Mouse (Mus musculus): Measurements from ENCODE around the gene Traip. TPM values are rescaled to one million over a fixed set of nuclear protein-coding genes. Genes with fewer than 3 reads are reported as not detected.
A peak's percentile ranks its signal among the peaks of the same experiment; 100 is the strongest.
"Not testable (repeated sequence)": the region's sequence is repeated elsewhere in the genome, so short reads cannot be mapped to it uniquely, and the experiment has no call there.

Gene Traip
- total RNA-seq, 2 experiments from 2014 or later = 19.4 to 24.0 TPM

DNA sequence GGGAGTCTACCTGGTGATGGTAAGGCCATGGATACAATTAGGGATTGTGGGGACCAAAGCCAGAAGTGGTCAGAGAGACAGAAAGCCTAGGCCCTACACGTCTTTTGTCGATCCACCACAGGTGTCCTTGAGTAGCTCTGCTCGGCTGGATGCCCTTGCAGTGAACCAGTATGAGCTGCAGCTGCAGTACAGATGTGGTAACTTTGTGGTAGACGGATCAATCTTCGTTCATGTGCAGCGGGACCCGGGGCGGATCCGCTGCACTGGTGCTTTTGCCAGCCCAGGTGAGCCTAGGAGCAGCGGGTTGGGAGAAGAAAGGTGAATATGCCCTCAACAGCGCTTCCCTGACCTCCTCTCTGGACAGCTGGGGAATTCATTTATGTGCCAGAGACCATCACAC lies 43.1 kb downstream of the Traip start:
- ATAC-seq (replicated peaks; ENCODE audit: poor library complexity, severe bottlenecking) = no peak

DNA sequence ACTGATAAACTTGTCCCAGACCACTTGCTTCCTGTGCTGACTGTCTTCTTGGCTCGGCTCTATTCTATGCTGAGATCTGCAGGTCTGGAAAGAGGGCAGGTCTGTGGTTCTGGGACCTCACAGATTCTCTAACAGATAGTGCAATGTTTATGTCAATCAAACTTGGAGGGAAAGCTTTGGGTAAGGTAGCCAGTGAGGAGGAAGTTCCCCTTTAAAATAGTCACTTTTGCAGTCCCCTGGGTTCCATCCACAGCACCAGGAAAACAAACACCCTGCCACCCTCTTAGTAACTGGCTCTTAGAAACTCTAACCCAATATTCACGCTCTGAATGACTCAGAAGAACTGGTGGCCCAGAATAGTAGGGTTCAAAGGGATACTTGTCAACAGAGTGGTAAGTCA lies 44.5 kb downstream of the Traip start:
- ATAC-seq (replicated peaks; ENCODE audit: poor library complexity, severe bottlenecking) = peak; percentile 52; the same call in 1 of the 2 replicates

DNA sequence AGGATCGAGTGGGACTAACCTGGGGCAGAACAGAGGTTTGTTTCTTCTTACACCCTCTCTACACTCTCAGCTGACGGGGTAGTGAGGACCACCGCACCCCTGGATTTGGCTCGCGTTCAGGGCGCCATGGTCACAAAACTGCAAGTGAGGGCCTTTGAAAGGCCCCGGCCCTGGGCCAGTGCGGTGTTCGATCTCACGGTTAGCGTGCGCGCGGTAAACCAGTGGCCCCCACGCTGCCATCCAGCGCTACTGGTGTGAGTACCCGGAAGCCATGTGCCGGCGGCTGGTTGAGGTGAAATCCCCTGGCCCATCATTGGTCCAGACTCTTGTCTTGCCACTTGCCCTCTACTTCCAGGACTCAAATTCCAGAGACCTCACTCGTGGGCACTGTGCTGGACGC lies 45.6 kb downstream of the Traip start:
- no peak for ATAC-seq (replicated peaks; ENCODE audit: poor library complexity, severe bottlenecking)

DNA sequence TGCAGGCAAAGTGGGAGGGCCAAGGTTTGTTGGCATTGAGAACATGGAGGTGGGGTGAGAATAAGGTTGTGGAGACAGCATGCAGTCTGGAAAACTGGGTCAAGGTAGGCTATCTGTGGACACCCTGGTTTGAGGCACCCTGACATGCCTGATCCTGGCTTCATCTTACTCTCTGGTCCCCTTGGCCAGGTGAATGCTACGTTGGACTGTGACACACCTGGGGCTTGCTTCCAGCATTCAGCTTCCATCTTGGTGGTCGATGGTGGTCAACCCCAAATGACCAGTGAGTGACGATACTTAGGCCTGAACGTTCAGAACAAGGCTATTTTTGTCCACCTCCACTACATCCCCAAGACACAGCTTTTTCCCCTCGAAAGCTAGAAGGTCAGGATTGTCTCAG lies 46.1 kb downstream of the Traip start, which contains the start of gene Gm20662:
TSS of gene Gm20662 (plus strand) at position 301 of the 400 bp plus-strand sequence.
- ATAC-seq (replicated peaks; ENCODE audit: poor library complexity, severe bottlenecking) = no peak

DNA sequence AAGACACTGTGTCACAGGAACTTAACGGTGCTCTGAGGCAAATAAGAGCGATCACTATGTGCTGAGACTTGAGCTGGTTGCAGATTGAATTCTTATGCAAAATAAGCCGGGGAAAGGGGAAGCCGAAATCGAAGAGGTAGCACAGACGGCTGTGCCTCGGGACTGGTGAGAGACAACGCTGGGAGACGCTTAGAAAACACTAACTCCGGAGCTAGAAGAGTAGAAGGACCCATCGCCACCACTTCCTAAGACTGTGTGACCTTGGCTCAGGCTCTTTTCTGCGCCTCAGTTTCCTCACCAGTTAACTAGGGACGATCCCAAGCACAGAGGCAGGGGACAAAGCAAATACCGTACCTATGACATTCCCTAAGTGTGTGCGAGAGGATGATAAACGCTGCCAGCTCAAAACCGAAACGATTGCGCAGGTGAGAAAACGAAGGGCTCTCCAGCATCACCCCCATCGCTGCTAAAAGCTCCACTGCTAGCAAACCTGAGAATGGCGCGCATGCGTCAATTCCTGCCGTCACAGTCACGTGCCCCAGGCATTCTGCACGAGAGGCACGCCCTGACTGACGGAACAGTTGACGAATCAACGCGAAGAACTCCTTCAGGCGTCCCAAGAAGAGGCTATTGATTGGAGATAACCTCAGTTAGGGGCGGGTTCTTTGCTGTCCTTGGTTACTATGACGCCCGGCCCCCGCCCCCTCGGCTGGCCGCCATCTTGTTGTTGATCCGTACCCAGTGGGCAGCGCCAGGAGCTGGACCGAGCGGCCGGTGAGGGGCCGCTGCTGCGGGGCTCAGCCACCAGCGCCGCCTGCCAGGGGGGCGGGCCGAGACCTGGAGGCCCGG lies 52.2 kb downstream of the Traip start, which contains the start of gene Ip6k1:
TSS of gene Ip6k1 (plus strand) at position 580 of the 849 bp plus-strand sequence.
- ATAC-seq (replicated peaks; ENCODE audit: poor library complexity, severe bottlenecking) = peak; percentile 97

DNA sequence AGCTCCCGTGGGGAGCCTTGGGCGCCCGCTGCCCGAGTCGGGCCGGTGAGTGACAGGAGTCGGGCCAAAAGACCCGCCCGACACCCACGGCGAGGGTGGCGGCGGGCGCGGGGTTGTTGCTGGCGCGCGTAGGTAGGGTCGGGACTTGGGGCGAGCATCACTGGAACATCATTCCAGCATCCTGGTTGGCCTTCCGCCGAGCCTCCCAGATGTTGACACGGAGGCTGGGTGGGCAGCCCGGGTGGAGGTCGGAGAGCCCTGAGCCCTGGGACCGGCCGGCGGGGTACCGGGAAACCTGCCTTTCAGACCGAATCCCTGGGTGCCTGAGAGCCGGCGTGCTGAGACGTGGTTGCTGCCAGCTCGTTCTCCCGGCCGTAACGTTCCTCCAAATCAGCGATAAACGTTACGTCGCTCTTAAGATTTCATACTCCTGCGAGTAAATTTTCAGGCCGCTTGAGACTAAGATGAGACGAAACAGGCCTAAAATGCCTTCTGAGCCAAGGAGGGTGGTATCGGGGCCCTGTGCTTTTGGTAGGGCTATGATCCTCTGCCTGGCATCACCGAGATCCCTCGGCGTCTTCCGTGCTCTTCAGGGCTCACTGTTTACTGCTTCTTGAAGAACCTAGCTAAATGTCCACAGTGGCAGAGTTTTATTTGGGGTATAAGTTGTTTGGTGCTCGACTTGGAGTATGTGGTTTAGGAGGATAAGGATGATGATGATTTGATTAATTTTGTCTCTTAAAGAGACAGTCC lies 53.0 kb downstream of the Traip start:
- ATAC-seq (replicated peaks; ENCODE audit: poor library complexity, severe bottlenecking) = 0 out of 2 replicates have a peak, but pooled peaks have one; percentile 0

DNA sequence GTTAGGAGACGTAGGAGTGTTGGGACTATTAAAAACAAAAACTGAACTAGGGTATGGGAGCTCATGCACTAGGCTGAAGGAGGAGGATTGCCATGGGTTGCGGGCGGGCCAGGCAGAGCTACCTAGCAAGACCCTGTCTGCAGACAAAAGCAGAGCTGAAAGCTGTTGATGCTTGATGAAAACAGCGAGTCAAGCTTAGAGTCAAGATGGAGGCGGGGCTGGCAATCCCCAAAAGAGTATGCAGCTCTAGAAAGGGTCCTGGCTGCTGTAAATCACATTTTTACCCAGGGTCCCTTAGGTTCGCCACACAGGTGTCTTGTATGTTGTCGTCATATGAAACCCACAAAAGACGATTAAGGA lies 53.6 kb downstream of the Traip start:
- no peak for ATAC-seq (replicated peaks; ENCODE audit: poor library complexity, severe bottlenecking)

DNA sequence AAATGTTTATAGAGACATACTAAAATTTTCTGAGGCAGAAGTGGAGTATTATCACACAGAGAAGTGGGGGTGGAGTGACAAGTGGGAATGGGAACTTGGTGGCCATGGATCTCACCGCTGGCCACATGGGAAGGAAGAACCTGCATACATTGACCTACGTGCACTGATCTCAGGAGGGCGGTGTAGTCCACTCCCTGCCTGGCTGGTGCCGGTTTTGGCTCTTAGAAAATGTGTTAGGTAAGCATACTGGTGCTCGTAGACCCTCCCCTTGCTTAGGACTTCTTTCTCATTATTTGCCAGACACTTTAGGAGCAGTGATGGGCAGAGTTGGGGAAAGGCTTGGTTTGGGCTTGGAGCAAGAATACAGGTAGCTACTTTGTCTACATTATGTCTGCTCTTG lies 58.1 kb downstream of the Traip start:
- ATAC-seq (replicated peaks; ENCODE audit: poor library complexity, severe bottlenecking) = no peak

DNA sequence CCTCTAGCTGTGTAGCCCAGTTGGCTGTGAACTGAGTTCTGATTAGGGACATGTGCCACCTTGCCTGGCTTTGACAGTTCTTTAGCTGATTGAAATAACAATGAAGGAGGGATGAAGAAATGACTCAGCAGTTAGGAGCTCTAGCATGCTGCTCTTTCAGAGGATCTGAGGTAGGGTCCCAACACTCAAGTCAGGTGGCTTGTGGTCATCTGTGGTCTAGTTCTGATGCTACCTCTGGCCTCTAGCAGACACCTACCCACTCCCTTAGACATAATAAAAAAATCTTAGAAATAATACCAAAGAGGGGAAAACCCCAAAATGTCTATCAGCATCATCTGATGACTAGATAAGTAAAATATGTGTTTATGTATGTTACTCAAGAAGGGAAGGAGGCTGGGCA lies 60.4 kb downstream of the Traip start:
- ATAC-seq (replicated peaks; ENCODE audit: poor library complexity, severe bottlenecking) = no peak

DNA sequence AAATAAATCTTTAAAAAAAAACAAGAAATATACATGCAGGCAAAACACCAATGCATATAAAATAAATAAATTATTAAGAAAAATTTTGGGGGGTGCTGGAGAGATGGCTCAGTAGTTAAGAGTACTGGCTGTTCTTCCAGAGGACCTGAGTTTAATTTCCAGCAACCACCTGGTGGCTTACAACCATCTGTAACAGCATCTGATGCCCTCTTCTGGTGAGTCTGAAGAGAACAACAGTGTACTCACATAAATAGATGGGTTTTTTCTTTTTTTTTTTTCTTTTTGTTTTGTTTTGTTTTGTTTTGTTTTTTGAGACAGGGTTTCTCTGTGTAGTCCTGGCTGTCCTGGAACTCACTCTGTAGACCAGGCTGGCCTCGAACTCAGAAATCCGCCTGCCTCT lies 63.6 kb downstream of the Traip start:
- ATAC-seq (replicated peaks; ENCODE audit: poor library complexity, severe bottlenecking) = not testable (repeated sequence)

DNA sequence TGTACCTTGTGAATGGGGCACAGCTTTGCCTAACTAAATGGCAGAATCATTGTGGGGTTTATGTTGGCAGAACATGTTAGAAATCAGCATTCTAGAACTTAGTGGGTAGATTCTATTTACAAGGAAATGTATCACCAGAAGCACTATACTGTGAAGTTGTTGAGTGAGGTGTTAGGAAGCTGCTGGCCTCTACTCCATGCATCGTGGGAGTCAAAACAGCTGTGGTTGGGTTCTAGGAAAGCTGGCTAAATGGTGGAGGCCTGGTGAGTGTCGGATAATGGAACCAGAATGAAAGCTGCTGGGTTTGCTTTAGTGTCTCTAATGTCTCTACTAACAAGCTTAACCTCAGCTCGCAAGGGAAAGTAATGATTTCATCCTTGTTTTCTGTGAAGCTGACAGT lies 67.2 kb downstream of the Traip start:
- no peak for ATAC-seq (replicated peaks; ENCODE audit: poor library complexity, severe bottlenecking)

DNA sequence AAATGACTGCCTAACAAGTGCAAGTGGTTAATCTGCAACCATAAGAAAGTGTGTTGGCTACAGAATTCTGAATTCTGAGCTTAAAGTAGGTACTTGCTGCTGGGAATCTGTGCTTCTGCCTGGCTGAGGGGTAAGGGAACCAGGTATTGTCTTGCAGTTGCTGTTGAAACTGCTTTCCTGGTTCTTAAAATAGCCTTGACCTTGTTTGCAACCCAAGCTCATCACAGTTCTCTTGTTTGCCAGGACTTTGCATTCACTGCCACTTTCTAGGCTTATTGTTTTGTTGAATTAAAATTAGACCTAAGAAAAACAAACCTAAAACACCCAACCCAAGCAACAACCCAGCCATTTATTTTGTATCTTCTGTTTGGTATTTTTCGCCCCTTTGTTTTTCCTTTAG lies 70.8 kb downstream of the Traip start:
- ATAC-seq (replicated peaks; ENCODE audit: poor library complexity, severe bottlenecking) = no peak

Other genes with a start within 250 kb of the Traip start
- gene Sema3f, start 239.7 kb upstream of the Traip start, total RNA-seq (2014; fragmentation: Nextera tagmentation) = 2.6 TPM in 1 of 2 replicates, not detected in the other
- gene Sema3f, start 239.7 kb upstream of the Traip start, total RNA-seq (2017) = not detected in 2 replicates
- 133 and 165 TPM in 2 replicates for gene Rbm5, start 179.1 kb upstream of the Traip start, total RNA-seq (2014; fragmentation: Nextera tagmentation)
- gene Rbm5, start 179.1 kb upstream of the Traip start, total RNA-seq (2017) = 157 and 164 TPM in 2 replicates
- 99.9 and 115 TPM in 2 replicates for gene Rbm6, start 76.9 kb upstream of the Traip start, total RNA-seq (2014; fragmentation: Nextera tagmentation)
- 110 and 125 TPM in 2 replicates for gene Rbm6, start 76.9 kb upstream of the Traip start, total RNA-seq (2017)
- 6.1 and 9.3 TPM in 2 replicates for gene Mon1a, start 62.0 kb upstream of the Traip start, total RNA-seq (2014; fragmentation: Nextera tagmentation)
- 16.5 and 19.5 TPM in 2 replicates for gene Mon1a, start 62.0 kb upstream of the Traip start, total RNA-seq (2017)
- not detected in 2 replicates for gene Mst1r, start 43.3 kb upstream of the Traip start, total RNA-seq (2014; fragmentation: Nextera tagmentation)
- gene Mst1r, start 43.3 kb upstream of the Traip start, total RNA-seq (2017) = 0.26 and 6.3 TPM in 2 replicates
- gene Actl11, start 21.7 kb upstream of the Traip start, total RNA-seq (2014; fragmentation: Nextera tagmentation) = not detected in 2 replicates
- not detected in 2 replicates for gene Actl11, start 21.7 kb upstream of the Traip start, total RNA-seq (2017)
- gene Camkv, start 14.5 kb upstream of the Traip start, total RNA-seq (2014; fragmentation: Nextera tagmentation) = not detected in 2 replicates
- not detected in 2 replicates for gene Camkv, start 14.5 kb upstream of the Traip start, total RNA-seq (2017)
- 79.1 and 88.9 TPM in 2 replicates for gene Uba7, start 25.4 kb downstream of the Traip start, total RNA-seq (2014; fragmentation: Nextera tagmentation)
- gene Uba7, start 25.4 kb downstream of the Traip start, total RNA-seq (2017) = 21.4 and 33.4 TPM in 2 replicates
- 0.47 TPM in 1 of 2 replicates, not detected in the other for gene Gm20661, start 32.9 kb downstream of the Traip start, total RNA-seq (2014; fragmentation: Nextera tagmentation)
- gene Gm20661, start 32.9 kb downstream of the Traip start, total RNA-seq (2017) = not detected in 2 replicates
- 16.7 and 29.9 TPM in 2 replicates for gene Inka1, start 35.7 kb downstream of the Traip start, total RNA-seq (2014; fragmentation: Nextera tagmentation)
- 18.6 and 23.2 TPM in 2 replicates for gene Inka1, start 35.7 kb downstream of the Traip start, total RNA-seq (2017)
- gene Cdhr4, start 42.4 kb downstream of the Traip start, total RNA-seq (2014; fragmentation: Nextera tagmentation) = 3.0 TPM in 1 of 2 replicates, not detected in the other
- 0.69 TPM in 1 of 2 replicates, not detected in the other for gene Cdhr4, start 42.4 kb downstream of the Traip start, total RNA-seq (2017)
- 0.62 and 5.3 TPM in 2 replicates for gene Gm20662, start 46.2 kb downstream of the Traip start, total RNA-seq (2014; fragmentation: Nextera tagmentation)
- gene Gm20662, start 46.2 kb downstream of the Traip start, total RNA-seq (2017) = not detected in 2 replicates
- 27.1 TPM in 2 replicates for gene Ip6k1, start 52.4 kb downstream of the Traip start, total RNA-seq (2014; fragmentation: Nextera tagmentation)
- 31.6 and 42.7 TPM in 2 replicates for gene Ip6k1, start 52.4 kb downstream of the Traip start, total RNA-seq (2017)
- gene Gmppb, start 99.1 kb downstream of the Traip start, total RNA-seq (2014; fragmentation: Nextera tagmentation) = 14.1 and 15.1 TPM in 2 replicates
- gene Gmppb, start 99.1 kb downstream of the Traip start, total RNA-seq (2017) = 16.1 and 41.8 TPM in 2 replicates
- 2.2 and 3.4 TPM in 2 replicates for gene Amigo3, start 103.0 kb downstream of the Traip start, total RNA-seq (2014; fragmentation: Nextera tagmentation)
- 2.2 and 3.1 TPM in 2 replicates for gene Amigo3, start 103.0 kb downstream of the Traip start, total RNA-seq (2017)
- 0.67 TPM in 1 of 2 replicates, not detected in the other for gene Mst1, start 130.3 kb downstream of the Traip start, total RNA-seq (2014; fragmentation: Nextera tagmentation)
- 0.34 and 1.6 TPM in 2 replicates for gene Mst1, start 130.3 kb downstream of the Traip start, total RNA-seq (2017)
- 64.5 and 75.3 TPM in 2 replicates for gene Rnf123, start 133.2 kb downstream of the Traip start, total RNA-seq (2014; fragmentation: Nextera tagmentation)
- gene Rnf123, start 133.2 kb downstream of the Traip start, total RNA-seq (2017) = 29.7 and 30.3 TPM in 2 replicates
- 72.6 and 79.0 TPM in 2 replicates for gene Apeh, start 144.5 kb downstream of the Traip start, total RNA-seq (2014; fragmentation: Nextera tagmentation)
- 75.8 and 83.2 TPM in 2 replicates for gene Apeh, start 144.5 kb downstream of the Traip start, total RNA-seq (2017)
- 6.2 and 9.0 TPM in 2 replicates for gene Bsn, start 240.2 kb downstream of the Traip start, total RNA-seq (2014; fragmentation: Nextera tagmentation)
- 3.2 and 3.7 TPM in 2 replicates for gene Bsn, start 240.2 kb downstream of the Traip start, total RNA-seq (2017)